Mouse (Mus musculus) embryonic facial prominence, embryonic 15.5 days (tissue): ENCODE data around the gene Zdhhc9. TPM values are rescaled to one million over a fixed set of nuclear protein-coding genes. Genes with fewer than 3 reads are reported as not detected.

ENCODE experiments used
- ATAC-seq: fragments of 200-750 bp; cut with Nextera tagmentation; 2 replicates; pipeline ENCODE4 v1.8.0; 2017; ENCODE audit warnings: low read depth, moderate TSS enrichment; ENCODE audit not compliant: insufficient number of reproducible peaks, low FRiP score, low TSS enrichment
- H3K27ac ChIP-seq: fragments of 300-500 bp; sonication (generic); replicated peaks from 2 replicates; pipeline ENCODE4 v1.5.1; 2015; ENCODE audit warnings: mild to moderate bottlenecking, inconsistent platforms
- H3K27me3 ChIP-seq: fragments of 300-500 bp; sonication (generic); 2 replicates; pipeline ENCODE4 v1.6.1; 2015; ENCODE audit warnings: inconsistent platforms
- H3K36me3 ChIP-seq: fragments of 300-500 bp; sonication (generic); 2 replicates; pipeline ENCODE4 v1.6.1; 2015; ENCODE audit warnings: mild to moderate bottlenecking, inconsistent platforms
- H3K4me1 ChIP-seq: fragments of 300-500 bp; sonication (generic); 2 replicates; pipeline ENCODE4 v1.6.1; 2015; ENCODE audit warnings: inconsistent platforms
- H3K4me2 ChIP-seq: fragments of 300-500 bp; sonication (generic); replicated peaks from 2 replicates; pipeline ENCODE4 v1.6.1; 2015; ENCODE audit warnings: mild to moderate bottlenecking, inconsistent platforms
- H3K4me3 ChIP-seq: fragments of 300-500 bp; sonication (generic); replicated peaks from 2 replicates; pipeline ENCODE4 v1.5.1; 2015; ENCODE audit warnings: mild to moderate bottlenecking, inconsistent platforms
- H3K9ac ChIP-seq: fragments of 300-500 bp; sonication (generic); 2 replicates; pipeline ENCODE4 v1.6.1; 2015; ENCODE audit warnings: inconsistent platforms
- H3K9me3 ChIP-seq: fragments of 300-500 bp; sonication (generic); replicated peaks from 2 replicates; pipeline ENCODE4 v1.6.1; 2016; ENCODE audit warnings: inconsistent platforms
- WGBS: fragments of 180-500 bp; shearing (Covaris S2); methylation state at CpG from one replicate; pipeline ENCODE4 v1.1.7; 2015; 5-methylcytosine and 5-hydroxymethylcytosine counted together
- polyA plus RNA-seq: library from polyadenylated mRNA; unstranded; fragments of >200 nt; fragmentation: Nextera tagmentation; extraction: Ambion mirVana; gene quantifications from 2 replicates; pipeline ENCODE4 v1.2.1, GENCODE M21; 2015

Zdhhc9 gene
- polyA plus RNA-seq, 1 experiment from 2014 or later = 6.7 TPM

DNA sequence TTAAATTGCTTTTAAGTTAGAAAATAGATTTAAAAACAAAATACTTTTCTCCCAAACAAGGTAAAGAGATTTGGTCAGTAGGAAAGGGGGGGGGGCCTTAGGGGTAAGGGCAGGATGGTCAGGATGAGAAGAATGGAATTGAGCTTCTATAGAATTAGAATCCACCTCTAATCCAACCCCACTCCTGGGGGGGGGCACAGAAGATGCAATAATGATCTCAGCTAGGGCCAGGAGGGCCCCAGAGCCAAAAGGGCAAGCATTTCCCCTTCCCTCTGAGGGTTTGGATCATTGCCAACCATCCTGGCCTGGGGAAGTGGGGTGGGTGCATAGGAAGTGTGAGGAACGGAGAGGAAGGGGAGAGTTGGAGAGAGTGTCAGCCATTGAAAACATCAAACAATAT, 38.3 kb downstream of the Zdhhc9 start:
- 30% methylated on average over 1 of the region's 1 CpGs for WGBS
- H3K4me2 ChIP-seq = no peak overlapping the region

GRCm38 (mm10) chrX:48169892-48170291, 38.8 kb downstream of the Zdhhc9 start:
- H3K36me3 ChIP-seq = no peaks in the 10 kb centered on the region
- 48% methylated on average over 1 of the region's 1 CpGs for WGBS

More for the DNA sequence above, 38.3 kb downstream of the Zdhhc9 start:
- H3K27me3 ChIP-seq = no peaks in the 10 kb centered on the region
- H3K27ac ChIP-seq = no peak overlapping the region
- H3K36me3 ChIP-seq = no peaks in the 10 kb centered on the region
- H3K4me1 ChIP-seq = no peaks in the 10 kb centered on the region
- H3K9me3 ChIP-seq = no peaks in the 10 kb centered on the region
- no peak for ATAC-seq
- no peak overlapping the region for H3K4me3 ChIP-seq
- H3K9ac ChIP-seq = no peak overlapping the region

GRCm38 (mm10) chrX:48158229-48158919, 50.3 kb downstream of the Zdhhc9 start:
- no peak for ATAC-seq

More at GRCm38 (mm10) chrX:48169892-48170291, 38.8 kb downstream of the Zdhhc9 start:
- H3K4me1 ChIP-seq = no peaks in the 10 kb centered on the region
- ATAC-seq = no peak
- H3K9me3 ChIP-seq = no peaks in the 10 kb centered on the region
- H3K4me2 ChIP-seq = no peak overlapping the region
- H3K27me3 ChIP-seq = no peaks in the 10 kb centered on the region
- H3K4me3 ChIP-seq = no peak overlapping the region
- H3K27ac ChIP-seq = no peak overlapping the region
- no peak overlapping the region for H3K9ac ChIP-seq

DNA sequence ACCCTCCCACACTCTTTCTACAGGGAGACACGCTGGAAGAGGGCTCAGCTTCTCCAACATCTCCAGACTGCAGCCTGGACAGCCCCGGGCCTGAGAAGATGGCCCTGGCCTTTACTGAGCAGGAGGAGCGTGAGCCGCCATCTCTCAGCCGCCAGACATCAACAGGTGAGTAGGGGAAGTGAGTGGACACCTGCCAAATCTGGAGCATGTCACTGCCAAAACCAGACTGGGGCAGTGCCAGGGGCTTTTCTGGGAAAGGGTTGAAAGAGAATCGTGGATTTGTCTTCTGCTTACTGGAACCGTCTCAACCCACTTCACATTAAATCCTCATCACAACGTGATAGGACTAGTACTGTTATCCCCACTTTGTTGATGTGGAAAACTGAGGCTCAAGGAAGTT, 51.3 kb downstream of the Zdhhc9 start:
- Histone ChIP-seq H3K27me3 (no peaks in the 10 kb centered on the region), H3K4me3 (no peak overlapping the region), H3K9me3 (no peaks in the 10 kb centered on the region), H3K4me2 (no peak overlapping the region), H3K36me3 (no peaks in the 10 kb centered on the region), H3K4me1 (no peaks in the 10 kb centered on the region), H3K27ac (no peak overlapping the region), H3K9ac (no peak overlapping the region)
- 79% methylated on average over 8 of the region's 8 CpGs for WGBS
- ATAC-seq = no peak

More at GRCm38 (mm10) chrX:48158229-48158919, 50.3 kb downstream of the Zdhhc9 start:
- 80% methylated on average over 11 of the region's 11 CpGs for WGBS
- Histone ChIP-seq H3K4me3 (no peak overlapping the region), H3K9me3 (no peaks in the 10 kb centered on the region), H3K27me3 (no peaks in the 10 kb centered on the region), H3K9ac (no peak overlapping the region), H3K27ac (no peak overlapping the region), H3K4me2 (no peak overlapping the region), H3K36me3 (no peaks in the 10 kb centered on the region), H3K4me1 (no peaks in the 10 kb centered on the region)

DNA sequence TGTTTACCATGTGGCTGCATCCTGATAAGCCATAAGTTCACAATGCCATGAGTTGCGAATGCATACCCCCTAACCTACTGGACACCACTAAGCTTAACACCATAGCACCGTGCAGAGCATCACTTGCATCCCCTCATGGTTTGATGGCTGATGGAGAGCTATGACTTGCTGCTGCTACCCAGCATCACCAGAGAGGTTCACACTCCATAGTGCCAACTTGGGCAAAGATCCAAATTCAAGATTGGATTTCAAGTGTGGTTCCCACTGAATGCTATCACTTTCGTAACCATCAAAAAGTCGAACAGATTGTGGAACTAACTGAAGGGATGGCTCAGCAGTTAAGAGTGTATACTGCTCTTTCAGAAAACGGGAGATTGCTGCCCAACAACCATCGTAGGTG, 53.2 kb downstream of the Zdhhc9 start:
- H3K9me3 ChIP-seq = no peaks in the 10 kb centered on the region
- no peak overlapping the region for H3K27ac ChIP-seq
- ATAC-seq = no peak
- H3K4me1 ChIP-seq = no peaks in the 10 kb centered on the region
- no peak overlapping the region for H3K4me3 ChIP-seq
- no peaks in the 10 kb centered on the region for H3K36me3 ChIP-seq
- WGBS = 79% methylated on average over 6 of the region's 6 CpGs
- H3K9ac ChIP-seq = no peak overlapping the region
- H3K27me3 ChIP-seq = no peaks in the 10 kb centered on the region
- H3K4me2 ChIP-seq = no peak overlapping the region

DNA sequence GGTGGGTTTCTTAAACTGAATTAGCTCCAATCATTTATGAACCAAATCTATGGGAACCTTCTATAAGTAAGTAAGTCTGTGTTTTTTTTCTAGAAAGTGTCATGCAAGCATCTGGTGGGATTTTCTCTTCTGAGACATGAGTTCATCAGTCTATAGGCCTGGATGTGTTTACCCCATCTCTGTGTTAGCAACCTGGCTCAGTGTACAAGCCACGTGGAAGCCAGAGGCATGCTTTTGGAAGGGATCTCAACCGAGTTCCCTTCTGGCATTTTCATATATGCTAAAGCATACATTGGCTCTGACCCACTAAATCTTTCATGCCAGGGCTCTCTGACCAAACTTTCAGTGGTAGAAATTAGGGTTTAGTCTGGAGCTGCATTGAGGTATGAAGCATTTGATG, 54.7 kb downstream of the Zdhhc9 start:
- Histone ChIP-seq H3K4me3 (no peak overlapping the region), H3K4me2 (no peak overlapping the region), H3K27ac (no peak overlapping the region), H3K27me3 (no peaks in the 10 kb centered on the region), H3K36me3 (no peaks in the 10 kb centered on the region), H3K4me1 (no peaks in the 10 kb centered on the region), H3K9ac (no peak overlapping the region), H3K9me3 (no peaks in the 10 kb centered on the region)
- WGBS = 53% methylated on average over 2 of the region's 2 CpGs
- no peak for ATAC-seq

GRCm38 (mm10) chrX:48153414-48153813, 55.3 kb downstream of the Zdhhc9 start:
- ATAC-seq = no peak
- H3K4me2 ChIP-seq = no peak overlapping the region
- H3K27me3 ChIP-seq = no peaks in the 10 kb centered on the region
- H3K4me3 ChIP-seq = no peak overlapping the region
- no peak overlapping the region for H3K9ac ChIP-seq
- WGBS = 72% methylated on average over 2 of the region's 2 CpGs
- no peaks in the 10 kb centered on the region for H3K9me3 ChIP-seq
- no peaks in the 10 kb centered on the region for H3K4me1 ChIP-seq
- no peak overlapping the region for H3K27ac ChIP-seq
- H3K36me3 ChIP-seq = no peaks in the 10 kb centered on the region

DNA sequence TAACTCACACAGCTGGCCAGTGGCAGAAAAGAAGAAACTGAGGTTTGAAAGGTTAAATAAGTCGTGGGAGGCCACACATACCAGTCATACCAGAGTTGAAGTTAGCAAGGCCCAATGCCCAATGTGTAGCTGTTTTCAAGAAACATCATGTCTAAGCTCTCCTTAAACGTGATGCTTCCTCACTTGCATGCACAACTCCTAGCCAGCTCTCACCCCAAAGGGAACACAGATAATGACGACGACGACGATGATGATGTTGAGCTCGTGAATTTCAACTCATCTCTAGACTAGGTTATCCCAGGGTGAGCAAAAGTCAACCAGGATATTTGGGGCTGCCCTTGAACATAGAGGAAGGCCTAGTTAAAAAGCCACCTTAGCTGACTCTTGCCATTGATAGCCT, 56.6 kb downstream of the Zdhhc9 start:
- WGBS = 71% methylated on average over 7 of the region's 7 CpGs
- H3K9ac ChIP-seq = no peak overlapping the region
- no peak overlapping the region for H3K4me2 ChIP-seq
- no peaks in the 10 kb centered on the region for H3K27me3 ChIP-seq
- no peaks in the 10 kb centered on the region for H3K9me3 ChIP-seq
- H3K36me3 ChIP-seq = no peaks in the 10 kb centered on the region
- no peak overlapping the region for H3K4me3 ChIP-seq
- no peak for ATAC-seq
- H3K27ac ChIP-seq = no peak overlapping the region
- H3K4me1 ChIP-seq = no peaks in the 10 kb centered on the region

GRCm38 (mm10) chrX:48147741-48148186, 60.9 kb downstream of the Zdhhc9 start:
- Histone ChIP-seq H3K36me3 (no peaks in the 10 kb centered on the region), H3K9ac (no peak overlapping the region), H3K27me3 (no peaks in the 10 kb centered on the region), H3K4me1 (no peaks in the 10 kb centered on the region), H3K27ac (no peak overlapping the region), H3K4me3 (no peak overlapping the region), H3K4me2 (no peak overlapping the region), H3K9me3 (no peaks in the 10 kb centered on the region)
- no peak for ATAC-seq
- 78% methylated on average over 7 of the region's 7 CpGs for WGBS

DNA sequence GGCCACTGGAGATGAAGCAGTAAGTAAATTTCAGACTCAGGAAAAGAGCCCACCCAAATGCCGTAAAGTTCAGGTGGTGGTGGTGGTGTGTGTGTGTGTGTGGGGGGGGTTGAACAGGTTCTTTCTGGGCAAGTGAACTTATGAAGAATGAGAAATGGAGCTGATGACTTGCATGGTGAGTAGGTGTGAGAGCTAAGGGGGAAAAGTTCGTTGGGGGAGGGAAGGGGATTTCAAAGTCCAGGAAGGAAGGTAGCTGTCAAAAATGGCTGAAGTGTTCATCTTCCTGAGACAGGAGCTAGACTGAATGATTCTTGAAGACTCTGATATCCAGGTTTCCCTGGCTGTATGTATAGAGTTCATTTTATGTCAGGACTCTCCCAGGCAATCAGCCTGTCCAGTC, 61.5 kb downstream of the Zdhhc9 start:
- H3K36me3 ChIP-seq = no peaks in the 10 kb centered on the region
- no peak overlapping the region for H3K27ac ChIP-seq
- H3K4me1 ChIP-seq = no peaks in the 10 kb centered on the region
- no peak overlapping the region for H3K4me3 ChIP-seq
- H3K4me2 ChIP-seq = no peak overlapping the region
- H3K9me3 ChIP-seq = no peaks in the 10 kb centered on the region
- H3K9ac ChIP-seq = no peak overlapping the region
- 64% methylated on average over 2 of the region's 2 CpGs for WGBS
- H3K27me3 ChIP-seq = no peaks in the 10 kb centered on the region
- ATAC-seq = no peak

GRCm38 (mm10) chrX:48146262-48146661, 62.4 kb downstream of the Zdhhc9 start, which contains the start of gene Sash3:
Gene Sash3 (plus strand): TSS chrX:48146436.
- Histone ChIP-seq H3K4me2 (no peak within 1 kb of the TSS), H3K9ac (no peak within 1 kb of the TSS)

More at GRCm38 (mm10) chrX:48146262-48146661, 62.4 kb downstream of the Zdhhc9 start, which contains the start of gene Sash3:
- Histone ChIP-seq H3K27ac (no peak within 1 kb of the TSS), H3K4me3 (no peak within 1 kb of the TSS), H3K9me3 (no peaks in the 10 kb centered on the region), H3K27me3 (no peaks in the 10 kb centered on the region), H3K4me1 (no peaks in the 10 kb centered on the region), H3K36me3 (no peaks in the 10 kb centered on the region)
- no peak for ATAC-seq
- WGBS = 79% methylated on average over 4 of the region's 4 CpGs
